Mouse (Mus musculus): ENCODE results near the gene Slc3a1.

DNA sequence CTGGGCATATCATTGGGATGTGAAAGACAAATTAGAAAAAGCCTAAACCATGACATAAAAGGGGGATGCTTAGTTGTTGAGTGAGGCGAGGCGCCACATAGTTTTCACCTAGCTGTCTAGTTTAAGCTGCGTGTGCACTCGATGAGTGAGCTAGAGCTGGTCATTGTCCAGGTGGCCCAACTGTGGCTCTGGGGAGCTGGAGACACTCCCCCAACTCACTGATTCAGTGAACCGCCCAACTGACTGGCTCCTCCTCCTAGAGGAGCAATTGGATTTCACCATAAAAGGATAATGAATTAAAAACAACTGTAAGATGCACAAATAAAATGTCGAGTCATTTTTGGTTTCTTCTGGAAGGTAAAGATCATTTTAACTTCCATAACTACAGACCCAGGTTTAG lies 60.8 kb downstream of the Slc3a1 start:
- TF ChIP-seq CTCF (IDR thresholded peaks at IDR 0.05; ENCODE audit: low read depth) = no peak
- TF ChIP-seq EP300 (IDR thresholded peaks at IDR 0.05; ENCODE audit: low read depth) = no peak
